Mouse (Mus musculus) B cell, adult 62 days (primary cell): ENCODE data around the gene Palmd. TPM values are rescaled to one million over a fixed set of nuclear protein-coding genes. Genes with fewer than 3 reads are reported as not detected.

Experiments used
- total RNA-seq: library from RNA; stranded (reverse); gene quantifications from 4 replicates; pipeline ENCODE4 v1.2.4, GENCODE M21; 2023

The Palmd gene
- not detected in 4 replicates for total RNA-seq

GRCm38 (mm10) chr3:116968540-116968997 is at the start of gene Palmd:
Gene Palmd, minus strand, starts transcription at chr3:116968987.

GRCm38 (mm10) chr3:116967967-116968366 is 820 bp downstream of the Palmd start, which contains the start of gene 4930455H04Rik:
Gene 4930455H04Rik, plus strand, starts transcription at chr3:116968267.

Other genes starting within 250 kb of the Palmd start
- 13.3 to 15.1 TPM (median 14.3 TPM) in 4 replicates for gene Agl, start 160.8 kb downstream of the Palmd start, total RNA-seq
- 2.1 to 5.4 TPM (median 2.9 TPM) in 4 replicates for gene Frrs1, start 109.5 kb downstream of the Palmd start, total RNA-seq
- gene 4930455H04Rik, start 720 bp downstream of the Palmd start, total RNA-seq, result not detected in 4 replicates